Mouse (Mus musculus) mature B cell (primary cell): ENCODE results near the gene Fastk.
"Not testable (repeated sequence)": the region's sequence is repeated elsewhere in the genome, so short reads cannot be mapped to it uniquely, and the experiment has no call there.

ENCODE experiments used
- in situ Hi-C: fragments of 300-500 bp; cut with MboI; formaldehyde crosslinking; loops from 2 replicates; pipeline ENCODE4 v1.14.3; 2019

Fastk gene

GRCm38 (mm10) chr5:24423129-24424003, 21.7 kb downstream of the Fastk start, which contains the start of the genes Cdk5 and Slc4a2:
Cdk5 (minus strand) TSS chr5:24423530.
Slc4a2 (plus strand) TSS chr5:24423837.
- in situ Hi-C loops = no loop called here

GRCm38 (mm10) chr5:24420381-24420780, 24.7 kb downstream of the Fastk start:
- in situ Hi-C loops = no loop called here

- in situ Hi-C loops = no loop called here
Measured at GRCm38 (mm10) chr5:24417587-24417986, 27.5 kb downstream of the Fastk start.

- in situ Hi-C loops = no loop called here
Measured at GRCm38 (mm10) chr5:24416222-24416736, 28.8 kb downstream of the Fastk start.

- in situ Hi-C loops = no loop called here
Measured at GRCm38 (mm10) chr5:24413938-24414337, 31.1 kb downstream of the Fastk start.

GRCm38 (mm10) chr5:24413042-24413693, 31.9 kb downstream of the Fastk start, which contains the start of gene Asic3:
Asic3 (plus strand) TSS chr5:24413392.
- in situ Hi-C loops = no loop called here

- in situ Hi-C loops = no loop called here
Measured at GRCm38 (mm10) chr5:24412063-24412462, 33.0 kb downstream of the Fastk start.

GRCm38 (mm10) chr5:24409466-24409865, 35.6 kb downstream of the Fastk start:
- in situ Hi-C loops = no loop called here

GRCm38 (mm10) chr5:24408651-24409050, 36.4 kb downstream of the Fastk start:
- in situ Hi-C loops = no loop called here

- in situ Hi-C loops = no loop called here
Measured at GRCm38 (mm10) chr5:24405389-24405876, 39.7 kb downstream of the Fastk start.

GRCm38 (mm10) chr5:24404594-24405360, 40.3 kb downstream of the Fastk start:
- in situ Hi-C loops = no loop called here

- in situ Hi-C loops = no loop called here
Measured at GRCm38 (mm10) chr5:24401969-24402368, 43.1 kb downstream of the Fastk start.

- in situ Hi-C loops = no loop called here
Measured at GRCm38 (mm10) chr5:24400911-24401605, 44.0 kb downstream of the Fastk start.

GRCm38 (mm10) chr5:24400362-24400761, 44.7 kb downstream of the Fastk start:
- in situ Hi-C loops = no loop called here

GRCm38 (mm10) chr5:24399686-24400085, 45.4 kb downstream of the Fastk start:
- in situ Hi-C loops = no loop called here

GRCm38 (mm10) chr5:24396254-24396653, 48.8 kb downstream of the Fastk start:
- in situ Hi-C loops = not testable (repeated sequence)

- in situ Hi-C loops = no loop called here
Measured at GRCm38 (mm10) chr5:24394165-24394894, 50.8 kb downstream of the Fastk start.

- in situ Hi-C loops = no loop called here
Measured at GRCm38 (mm10) chr5:24393392-24393997, 51.6 kb downstream of the Fastk start, which contains the start of gene Abcb8. Abcb8 (plus strand) TSS chr5:24393663.

GRCm38 (mm10) chr5:24392724-24393123, 52.4 kb downstream of the Fastk start:
- in situ Hi-C loops = no loop called here

- in situ Hi-C loops = no loop called here
Measured at GRCm38 (mm10) chr5:24391864-24392263, 53.2 kb downstream of the Fastk start, which contains the start of gene Atg9b. Atg9b (minus strand) TSS chr5:24392143.
